Mouse (Mus musculus) MEL (cell line): ENCODE data around the gene Cabp2.
A peak's percentile ranks its signal among the peaks of the same experiment; 100 is the strongest.
"Not testable (repeated sequence)": the region's sequence is repeated elsewhere in the genome, so short reads cannot be mapped to it uniquely, and the experiment has no call there.

Experiments used
- CHD1 ChIP-seq: IDR thresholded peaks from 2 replicates; pipeline ENCODE4 v1.6.1; 2012; ENCODE audit warnings: low read depth, mild to moderate bottlenecking, inconsistent platforms, low read length, improper control_type of control experiment
- CTCF ChIP-seq, 3 experiments: IDR thresholded peaks in 2 of 3; conservative IDR thresholded peaks in 1 of 3; 2 replicates each; pipeline ENCODE4 v1.5.1; 2011 to 2012; ENCODE audit warnings: low read length in 3 of 3, low read depth in 2 of 3, mild to moderate bottlenecking in 2 of 3, improper control_type of control experiment in 1 of 3, inconsistent platforms in 1 of 3, mixed read lengths in 1 of 3, moderate library complexity in 1 of 3; ENCODE audit not compliant: control insufficient read depth in 1 of 3, insufficient read depth in 1 of 3, poor library complexity in 1 of 3, severe bottlenecking in 1 of 3
- E2F4 ChIP-seq: IDR thresholded peaks from 2 replicates; pipeline ENCODE4 v1.6.1; 2011; ENCODE audit warnings: low read depth, low read length, improper control_type of control experiment, borderline replicate concordance
- EP300 ChIP-seq, 2 experiments: IDR thresholded peaks; 2 replicates each; pipeline ENCODE4 v1.6.1; 2011; ENCODE audit warnings: improper control_type of control experiment in 2 of 2, low read length in 2 of 2, low read depth in 1 of 2, mild to moderate bottlenecking in 1 of 2
- GABPA ChIP-seq: IDR thresholded peaks from 2 replicates; pipeline ENCODE4 v1.6.1; 2012; ENCODE audit warnings: low read depth, mild to moderate bottlenecking, inconsistent platforms, low read length, improper control_type of control experiment, moderate library complexity
- HCFC1 ChIP-seq: IDR thresholded peaks from 2 replicates; pipeline ENCODE4 v1.6.1; 2012; ENCODE audit warnings: low read depth, mild to moderate bottlenecking, inconsistent platforms, low read length, improper control_type of control experiment, moderate library complexity
- MAZ ChIP-seq: IDR thresholded peaks from 2 replicates; pipeline ENCODE4 v1.6.1; 2012; ENCODE audit warnings: low read depth, mild to moderate bottlenecking, inconsistent platforms, low read length, improper control_type of control experiment
- POLR2A ChIP-seq, 2 experiments: IDR thresholded peaks; 2 replicates each; pipeline ENCODE4 v1.6.1; 2011 to 2012; ENCODE audit warnings: low read length in 2 of 2, mild to moderate bottlenecking in 2 of 2, control low read depth in 1 of 2, improper control_type of control experiment in 1 of 2, low read depth in 1 of 2, moderate library complexity in 1 of 2; ENCODE audit not compliant: control insufficient read depth in 1 of 2, insufficient read depth in 1 of 2, poor library complexity in 1 of 2
- USF1 ChIP-seq: IDR thresholded peaks from 2 replicates; pipeline ENCODE4 v1.6.1; 2014; ENCODE audit warnings: low read depth, mild to moderate bottlenecking, inconsistent platforms, low read length, improper control_type of control experiment, moderate library complexity
- ZC3H11A ChIP-seq: IDR thresholded peaks from 2 replicates; pipeline ENCODE4 v1.6.1; 2012; ENCODE audit warnings: low read depth, mild to moderate bottlenecking, inconsistent platforms, low read length, improper control_type of control experiment
- ZKSCAN1 ChIP-seq: IDR thresholded peaks from 2 replicates; pipeline ENCODE4 v1.6.1; 2012; ENCODE audit warnings: low read depth, mild to moderate bottlenecking, inconsistent platforms, low read length, improper control_type of control experiment, moderate library complexity
- ZNF384 ChIP-seq: IDR thresholded peaks from 2 replicates; pipeline ENCODE4 v1.6.1; 2012; ENCODE audit warnings: low read depth, mild to moderate bottlenecking, inconsistent platforms, low read length, improper control_type of control experiment

- not testable (repeated sequence) for TF ChIP-seq E2F4; MAZ; POLR2A (IDR thresholded peaks at IDR 0.05; ENCODE audit: control insufficient read depth in 1 of 2, insufficient read depth in 1 of 2, low read depth in 1 of 2, low read length in 2 of 2, poor library complexity in 1 of 2); USF1; EP300 (IDR thresholded peaks at IDR 0.05; ENCODE audit: low read depth in 1 of 2, low read length in 2 of 2); ZC3H11A; CHD1; ZKSCAN1; HCFC1; ZNF384; GABPA
- TF ChIP-seq CTCF (IDR thresholded peaks at IDR 0.05 in 2 of 3, conservative IDR thresholded peaks at IDR 0.05 in 1 of 3; ENCODE audit: control insufficient read depth in 1 of 3, insufficient read depth in 1 of 3, low read depth in 2 of 3, low read length in 3 of 3, poor library complexity in 1 of 3, severe bottlenecking in 1 of 3) = peak; percentile 18 to 37 (median 21); a peak in 3 of 6 replicates
Observed at GRCm38 (mm10) chr19:4049069-4049468, 32.3 kb upstream of the Cabp2 start.
